Mouse (Mus musculus) lung, adult 2 months (tissue): Measurements from ENCODE around the gene Ncoa3.

Experiments
- CTCF ChIP-seq: fragments of 200-500 bp; IDR thresholded peaks from 2 replicates; pipeline ENCODE4 v1.5.1; 2011; ENCODE audit warnings: mild to moderate bottlenecking, low read length, control low read depth; ENCODE audit not compliant: insufficient read depth
- POLR2A ChIP-seq: fragments of 200-500 bp; IDR thresholded peaks from 2 replicates; pipeline ENCODE4 v1.6.1; 2011; ENCODE audit warnings: low read depth, mild to moderate bottlenecking, control low read depth, low read length, borderline replicate concordance; ENCODE audit errors: extremely low read depth

- no peak for TF ChIP-seq CTCF
- TF ChIP-seq POLR2A: no peak
Measured at GRCm38 (mm10) chr2:165981248-165981977, 11.0 kb upstream of the Ncoa3 start.
